Mouse (Mus musculus) 416B (cell line): ENCODE data around the gene Egln2.

ENCODE experiments used
- DNase-seq: peaks from one replicate; pipeline ENCODE4 v3.0.0; 2011; ENCODE audit warnings: low read depth

The Egln2 gene

DNA sequence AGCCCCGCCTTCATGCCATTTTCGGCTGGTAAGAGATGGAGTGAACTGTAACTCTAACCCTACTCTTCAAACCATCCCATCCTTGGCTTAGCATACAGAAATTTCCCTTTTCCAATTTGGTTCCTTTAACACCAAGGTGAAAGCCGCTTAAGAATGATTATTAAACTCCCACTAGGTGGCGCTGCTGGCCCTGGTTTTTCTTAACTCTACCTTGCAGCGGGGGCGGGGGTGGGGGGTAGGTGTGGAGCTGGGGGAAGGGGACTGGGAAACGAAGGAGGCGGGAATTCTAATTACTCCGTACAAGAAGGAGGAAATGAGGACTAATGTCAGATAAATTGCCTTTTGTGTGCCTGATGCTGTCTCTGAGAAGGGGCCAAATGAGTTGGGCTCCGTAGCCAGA lies 34.0 kb downstream of the Egln2 start:
- peak; percentile 59 for DNase-seq

DNA sequence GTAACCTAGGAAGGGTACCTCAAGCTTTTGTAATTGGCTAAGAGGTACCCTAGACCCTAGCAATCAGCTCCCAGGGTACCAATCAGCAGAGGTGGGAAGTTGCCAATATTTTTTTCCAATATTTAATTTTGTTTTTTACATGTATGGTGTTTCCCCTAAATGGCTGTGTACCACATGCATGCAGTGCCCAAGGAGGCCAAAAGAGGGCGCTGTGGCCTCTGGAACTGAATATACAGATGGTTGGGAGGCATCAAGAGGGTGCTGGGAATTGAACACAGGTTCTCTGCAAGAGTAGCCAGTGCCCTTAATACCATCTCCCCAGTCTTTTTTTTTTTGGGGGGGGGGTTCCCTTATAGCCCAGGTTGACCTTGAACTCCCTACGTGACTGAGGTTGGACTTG lies 35.2 kb downstream of the Egln2 start:
- no peak for DNase-seq

DNA sequence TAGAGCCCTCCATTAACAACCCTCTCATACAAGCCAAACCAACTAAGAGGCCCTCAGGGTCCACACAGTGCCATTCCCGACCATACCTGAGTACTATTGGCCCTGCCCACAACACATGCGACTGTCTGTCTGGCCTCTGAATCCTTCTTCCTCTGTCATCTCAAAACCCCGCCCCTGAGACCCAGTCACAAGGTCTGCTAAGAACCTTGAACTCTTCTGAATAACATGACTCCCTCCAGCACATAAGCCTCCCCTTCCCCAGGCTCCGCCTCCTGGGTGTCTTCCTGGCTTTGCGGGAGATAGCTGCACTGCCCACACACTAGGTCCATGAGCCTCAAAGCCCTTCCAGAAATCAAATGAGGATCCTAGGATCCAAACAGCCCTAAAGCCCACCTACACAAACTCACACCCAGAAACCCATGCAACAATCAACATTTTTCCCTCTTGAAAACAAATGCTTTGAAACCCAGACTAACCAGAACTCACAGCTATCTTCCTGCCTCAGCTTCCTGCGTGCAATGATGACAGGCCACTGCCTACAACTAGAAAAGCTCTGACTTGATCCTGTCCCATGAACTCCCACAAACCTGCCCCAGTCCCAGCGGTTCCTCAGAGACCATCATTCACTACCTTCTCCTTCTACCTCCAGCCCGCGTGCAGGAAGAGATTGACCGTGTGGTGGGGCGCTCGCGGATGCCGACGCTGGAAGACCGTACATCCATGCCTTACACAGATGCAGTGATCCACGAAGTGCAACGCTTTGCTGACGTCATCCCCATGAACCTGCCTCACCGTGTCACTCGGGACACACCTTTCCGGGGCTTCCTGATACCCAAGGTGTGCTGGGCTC lies 35.9 kb downstream of the Egln2 start:
- DNase-seq: no peak

DNA sequence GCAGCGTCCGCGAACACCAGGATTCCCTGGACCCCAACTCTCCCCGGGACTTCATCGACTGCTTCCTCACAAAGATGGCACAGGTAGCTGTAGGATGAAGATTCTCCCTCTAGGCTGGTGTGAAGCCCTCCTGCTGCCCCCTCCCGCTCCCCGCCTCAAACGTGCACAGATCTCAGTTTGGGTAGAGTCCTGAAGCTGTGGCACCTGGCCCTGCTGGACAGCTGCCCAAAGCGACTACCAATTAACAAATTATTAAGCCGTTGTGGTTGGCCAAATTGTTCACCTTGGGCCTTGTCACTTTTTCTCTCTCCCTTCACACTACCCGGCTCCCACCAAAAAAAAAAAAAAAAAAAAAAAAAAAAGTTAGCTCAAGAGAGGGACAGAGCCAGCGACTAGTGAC lies 36.8 kb downstream of the Egln2 start:
- DNase-seq: no peak

DNA sequence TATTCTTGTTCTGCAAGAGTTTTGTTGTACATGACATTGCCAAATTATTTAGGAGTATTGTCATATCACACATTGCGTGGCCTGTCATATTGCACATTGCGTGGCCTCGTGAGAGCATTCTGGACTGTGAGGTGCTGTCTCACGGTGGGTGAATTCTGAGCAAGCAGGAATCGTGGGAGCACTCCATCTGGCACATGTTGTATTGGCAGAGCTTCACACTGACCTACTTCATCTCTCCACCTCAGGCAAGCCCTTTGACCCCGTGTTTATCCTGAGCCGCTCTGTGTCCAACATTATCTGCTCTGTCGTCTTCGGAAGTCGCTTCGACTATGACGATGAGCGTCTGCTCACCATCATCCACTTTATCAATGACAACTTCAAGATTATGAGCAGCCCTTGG lies 37.7 kb downstream of the Egln2 start:
- no peak for DNase-seq

DNA sequence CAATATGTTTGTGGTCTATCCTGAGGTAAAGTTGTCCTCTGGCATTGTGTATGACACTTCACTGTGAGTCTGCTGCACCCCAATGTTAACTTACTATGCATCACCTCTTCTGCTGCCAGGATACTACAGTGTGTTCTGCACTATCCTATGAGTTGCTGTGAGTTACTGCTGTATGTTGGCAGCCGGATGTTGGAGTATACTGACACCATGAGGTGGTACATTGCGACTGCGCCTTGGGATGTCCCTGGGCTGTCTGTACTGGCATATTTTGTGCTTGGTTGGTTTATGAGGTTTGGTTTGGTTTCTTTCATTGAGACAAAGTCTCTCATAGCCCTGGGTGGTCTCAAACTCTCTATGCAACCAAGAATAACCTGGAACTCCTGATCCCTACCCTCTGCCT lies 38.4 kb downstream of the Egln2 start:
- DNase-seq: peak; percentile 52

DNA sequence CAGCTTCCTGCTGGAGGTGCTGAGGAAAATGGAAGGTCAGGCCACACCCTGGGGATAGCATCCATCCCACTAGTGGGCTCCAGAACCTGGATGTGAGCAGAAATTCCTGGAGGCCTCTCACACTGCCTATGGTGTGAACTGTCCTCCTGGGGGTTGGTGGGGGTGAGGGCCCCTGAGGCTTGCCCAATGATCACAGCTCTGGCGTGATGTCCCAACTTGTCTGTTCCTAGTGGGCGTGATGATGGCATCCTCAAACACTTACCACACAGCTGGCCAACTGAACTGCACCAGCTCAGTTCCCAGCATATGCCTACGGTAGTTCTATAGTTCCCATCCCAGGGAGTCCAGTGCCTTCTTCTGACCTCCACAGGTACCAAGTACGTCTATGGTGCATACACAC lies 41.6 kb downstream of the Egln2 start:
- DNase-seq: no peak

DNA sequence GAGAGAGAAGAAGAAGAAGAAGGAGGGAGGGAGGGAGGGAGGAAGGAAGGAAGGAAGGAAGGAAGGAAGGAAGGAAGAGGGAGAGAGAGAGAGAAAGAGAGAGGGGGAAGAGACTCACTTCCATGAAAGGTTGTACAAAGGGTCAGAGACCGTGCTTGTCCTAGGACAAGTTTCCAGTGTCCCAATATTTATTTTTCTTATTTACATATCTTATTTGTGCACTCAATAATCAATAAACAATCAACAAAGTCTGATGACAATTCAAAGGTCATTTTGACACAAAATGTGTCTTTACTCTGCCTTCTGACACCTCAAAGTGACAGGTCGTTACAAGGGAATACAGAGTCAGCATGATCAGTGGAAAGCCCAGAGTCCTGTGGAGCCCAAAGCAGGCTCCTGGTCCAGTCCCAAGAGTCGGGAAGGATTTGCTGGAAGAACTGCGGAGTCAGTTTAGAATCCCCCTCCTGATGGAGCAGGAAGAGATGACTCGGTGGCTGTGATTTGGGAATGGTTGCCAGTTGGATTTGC lies 42.2 kb downstream of the Egln2 start:
- no peak for DNase-seq

DNA sequence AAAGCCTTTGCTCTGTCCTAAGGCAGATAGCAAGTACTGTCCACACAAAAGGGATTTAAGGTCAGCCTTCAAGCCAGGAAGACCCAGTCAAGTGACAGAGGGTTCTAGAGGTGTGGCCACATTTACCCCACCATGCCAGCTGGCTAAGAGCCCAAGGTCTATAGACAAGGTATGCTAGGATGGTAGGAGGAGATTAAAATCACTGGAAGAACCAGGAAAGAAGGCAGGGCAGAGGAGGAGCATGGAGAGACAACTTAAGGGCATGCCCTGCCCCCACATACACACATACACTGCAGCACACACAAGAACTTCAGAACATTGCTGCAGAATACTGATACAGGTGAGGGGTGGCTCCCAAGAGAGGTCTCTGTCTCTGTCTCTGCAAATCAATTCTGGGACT lies 46.9 kb downstream of the Egln2 start, which contains the start of gene Cyp2f2:
Cyp2f2 (plus strand) TSS at position 234 of the 400 bp plus-strand sequence.
- DNase-seq: no peak

DNA sequence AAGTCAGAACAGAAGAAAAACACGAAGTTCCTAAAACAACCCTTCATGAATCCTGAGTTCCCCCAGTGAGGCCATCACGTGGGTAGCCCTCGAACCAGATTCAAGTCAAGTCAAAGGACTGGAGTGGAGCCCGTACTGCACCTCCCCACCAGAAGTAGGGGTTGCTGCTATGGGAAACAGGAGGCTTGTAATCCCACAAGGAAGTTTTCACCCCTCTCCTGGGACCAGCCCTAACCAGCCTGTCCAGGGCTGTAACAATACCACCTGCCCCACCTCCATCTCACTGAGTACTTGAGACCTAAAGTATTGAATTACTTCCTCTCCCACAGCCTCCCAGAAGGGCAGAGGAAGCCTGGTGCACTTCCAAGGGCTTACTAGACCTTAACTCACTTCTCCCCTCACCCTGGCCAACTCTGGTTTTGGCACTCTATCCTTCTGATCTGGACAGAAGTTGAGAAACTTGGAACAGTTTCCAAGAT lies 48.5 kb downstream of the Egln2 start:
- no peak for DNase-seq

DNA sequence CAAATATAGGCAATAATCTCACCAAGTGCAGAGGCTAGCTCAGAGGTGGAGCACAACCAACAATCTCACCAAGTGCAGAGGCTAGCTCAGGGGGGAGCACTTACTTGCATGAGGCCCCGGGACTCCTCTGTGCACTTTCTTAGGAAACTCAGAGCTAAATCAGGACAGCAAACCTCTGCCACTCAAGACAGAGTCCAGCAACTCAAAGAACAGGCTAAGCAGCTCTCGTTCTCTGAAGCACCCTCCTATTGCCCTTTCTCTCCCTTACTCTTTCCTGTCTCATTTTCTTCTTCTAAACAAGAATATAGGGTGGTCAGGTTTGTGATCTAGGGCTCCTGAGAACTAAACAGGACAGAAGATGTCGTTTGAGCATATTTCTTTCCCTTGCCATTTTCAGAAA lies 54.6 kb downstream of the Egln2 start:
- no peak for DNase-seq

DNA sequence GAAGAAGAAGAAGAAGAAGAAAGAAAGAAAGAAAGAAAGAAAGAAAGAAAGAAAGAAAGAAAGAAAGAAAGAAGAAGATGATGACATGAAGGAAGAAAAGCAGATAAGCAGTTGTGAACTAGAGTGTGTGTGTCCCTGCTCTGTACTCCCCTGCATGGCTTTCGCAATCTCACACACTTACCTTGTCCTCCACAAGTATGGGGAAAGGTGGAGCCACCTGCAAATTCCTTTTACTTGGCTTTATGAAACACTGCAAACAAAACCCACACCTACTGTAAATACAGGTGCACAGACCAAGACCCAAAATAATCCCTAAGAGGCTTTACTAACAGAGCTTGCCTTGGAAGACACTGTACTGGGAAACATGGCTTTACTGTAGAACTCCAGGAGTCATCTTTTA lies 55.6 kb downstream of the Egln2 start:
- DNase-seq: no peak

DNA sequence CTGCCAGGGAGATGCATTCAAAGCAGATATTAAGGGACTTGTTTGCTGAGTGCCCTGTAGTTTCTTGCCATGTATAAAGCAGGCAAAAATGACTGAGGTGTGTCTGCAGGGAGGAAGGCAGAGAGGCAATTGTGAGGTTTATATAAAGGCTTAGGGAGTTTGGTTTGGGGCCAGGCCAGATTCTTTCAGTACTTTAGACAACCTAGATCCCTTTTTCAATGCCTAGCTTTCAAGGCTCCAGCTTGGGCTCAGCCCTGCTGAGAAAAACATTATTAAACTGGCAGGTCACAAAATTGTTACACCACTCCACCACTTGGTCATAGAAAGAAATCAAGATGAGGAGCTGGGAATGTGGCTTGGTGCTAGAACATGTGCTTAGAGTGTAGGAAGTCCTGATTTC lies 56.3 kb downstream of the Egln2 start:
- DNase-seq: no peak
